Mouse (Mus musculus): ENCODE results near the gene Sae1.

GRCm38 (mm10) chr7:16415426-16415825 lies 27.8 kb upstream of the Sae1 start:
- TF ChIP-seq POLR2A (IDR thresholded peaks at IDR 0.05; ENCODE audit: borderline replicate concordance, extremely low read depth, low read depth, low read length): no peak
- TF ChIP-seq CTCF (IDR thresholded peaks at IDR 0.05; ENCODE audit: insufficient read depth, low read length): no peak

Data from lung, adult 2 months (tissue).